Mouse (Mus musculus): ENCODE data around the gene Pou2f1.

DNA sequence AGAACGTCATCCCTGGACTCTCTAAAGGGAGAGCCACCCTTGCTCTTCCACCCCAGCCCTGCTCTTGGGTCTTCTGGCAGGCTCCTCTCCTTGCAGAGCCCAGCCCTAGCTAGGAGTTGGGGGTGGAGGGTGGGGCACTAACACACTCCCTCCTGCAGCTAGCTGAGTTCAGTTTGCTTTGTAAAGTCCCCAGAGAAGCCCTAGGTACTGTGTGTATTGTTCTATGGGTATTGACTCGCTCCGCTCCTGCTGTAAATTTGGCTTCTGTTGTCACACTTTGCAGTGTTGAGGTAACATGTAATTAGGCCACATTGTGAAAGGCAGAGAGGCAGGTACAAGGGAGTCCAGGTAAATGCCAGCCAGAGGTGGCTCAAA lies 141.3 kb downstream of the Pou2f1 start:
- TF ChIP-seq CTCF (IDR thresholded peaks at IDR 0.05; ENCODE audit: low read depth) (no peak), EP300 (optimal IDR thresholded peaks at IDR 0.05) (no peak)
